Mouse (Mus musculus): ENCODE measurements around the gene Pank4.

Gene Pank4

GRCm38 (mm10) chr4:154943323-154944039 lies 20.4 kb upstream of the Pank4 start:
- DNase-seq: no peak

DNA sequence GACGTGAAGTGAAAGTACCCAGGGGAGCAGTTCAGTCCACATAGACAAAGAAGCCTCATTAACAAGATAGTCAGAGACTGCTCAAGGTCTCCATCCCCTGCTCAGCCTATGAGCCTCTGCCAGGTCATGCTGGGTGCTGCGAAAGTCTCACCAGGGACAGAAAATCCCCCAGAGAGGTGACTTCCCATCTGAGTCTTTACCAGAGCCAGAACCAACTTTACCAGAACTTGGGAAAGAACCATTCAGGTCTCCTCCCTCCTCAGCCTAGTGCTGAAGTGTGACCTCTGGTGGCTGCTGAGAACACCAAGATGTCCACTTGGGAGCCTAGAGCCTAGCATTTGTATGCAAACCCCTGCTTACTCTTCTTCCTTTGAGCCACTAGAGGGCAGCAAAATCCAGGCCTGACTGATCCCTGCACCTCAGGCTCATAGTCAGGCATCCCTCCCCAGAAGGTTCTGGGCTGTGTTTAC lies 19.8 kb upstream of the Pank4 start:
- DNase-seq: peak; percentile 91

- peak; percentile 92 for DNase-seq
Measured at GRCm38 (mm10) chr4:154946319-154946718, 17.6 kb upstream of the Pank4 start.

- peak; percentile 58 for DNase-seq
Measured at GRCm38 (mm10) chr4:154948066-154948939, 15.6 kb upstream of the Pank4 start.

DNA sequence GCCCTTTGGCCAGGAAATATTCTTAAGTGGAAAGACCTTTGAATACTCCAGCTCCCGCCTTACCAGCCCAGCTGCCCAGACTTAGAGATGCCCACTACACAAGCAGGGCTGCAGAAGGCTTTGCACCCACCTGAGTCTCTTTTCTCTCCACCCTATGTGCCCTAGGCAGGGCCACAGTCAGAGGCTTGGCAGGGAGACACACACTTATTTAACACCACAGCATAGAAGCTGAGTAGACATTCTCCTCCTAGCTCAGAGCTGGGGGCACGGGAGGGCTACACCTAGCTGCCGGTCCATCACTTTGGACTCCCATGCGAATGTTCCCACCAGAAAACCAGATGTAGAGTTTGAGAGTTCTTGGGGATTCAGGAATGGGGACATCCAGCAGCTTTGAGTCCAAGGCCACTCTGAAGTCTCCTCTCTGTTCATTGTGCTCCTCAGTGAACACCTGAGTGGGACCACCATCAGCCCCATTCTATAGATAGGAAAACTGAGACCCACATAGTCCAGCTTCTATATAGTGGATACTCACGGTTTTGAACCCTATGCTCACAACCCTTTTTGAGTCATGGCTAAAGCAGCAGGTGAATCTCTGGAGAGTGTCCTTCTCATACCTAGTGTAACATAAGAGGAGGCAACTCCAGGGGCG lies 14.9 kb upstream of the Pank4 start:
- DNase-seq: no peak

GRCm38 (mm10) chr4:154949589-154949982 lies 14.3 kb upstream of the Pank4 start:
- peak; percentile 87 for DNase-seq

- DNase-seq: peak; percentile 85
Measured at GRCm38 (mm10) chr4:154952461-154953241, 11.3 kb upstream of the Pank4 start.

- no peak for DNase-seq
Measured at GRCm38 (mm10) chr4:154956604-154957003, 7.3 kb upstream of the Pank4 start.

DNA sequence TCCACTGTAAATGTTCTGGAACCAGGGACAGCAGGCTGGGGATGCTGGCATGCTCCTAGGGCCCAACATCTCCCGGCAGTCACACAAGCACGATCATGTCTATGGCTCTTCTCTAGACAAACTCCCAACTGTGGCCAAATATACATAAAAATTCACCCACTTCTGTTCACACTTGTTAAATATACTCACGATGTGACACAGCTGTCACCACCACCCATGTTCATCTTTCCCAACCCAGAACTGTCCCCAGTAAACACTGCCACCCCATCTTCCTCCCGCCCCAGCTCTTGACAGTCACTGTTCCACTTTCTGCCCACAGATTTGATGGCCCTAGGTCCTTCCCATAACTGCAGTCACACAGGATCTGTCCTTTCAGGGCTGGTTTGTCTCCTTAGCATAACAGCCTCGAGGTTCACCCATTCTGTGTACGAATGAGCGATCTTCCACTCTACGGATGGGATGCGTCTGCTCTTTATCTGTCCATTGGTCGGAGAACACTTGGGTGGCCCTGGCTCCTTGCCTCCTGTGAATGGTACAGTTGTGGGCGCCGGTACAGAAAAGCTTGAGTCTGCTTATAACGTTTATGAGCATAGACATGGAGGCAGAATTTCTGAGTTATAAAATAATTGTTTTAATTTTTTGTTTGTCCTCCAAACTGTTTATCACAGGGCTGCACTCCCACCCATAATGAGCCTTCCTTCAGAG lies 6.5 kb upstream of the Pank4 start:
- no peak for DNase-seq

DNA sequence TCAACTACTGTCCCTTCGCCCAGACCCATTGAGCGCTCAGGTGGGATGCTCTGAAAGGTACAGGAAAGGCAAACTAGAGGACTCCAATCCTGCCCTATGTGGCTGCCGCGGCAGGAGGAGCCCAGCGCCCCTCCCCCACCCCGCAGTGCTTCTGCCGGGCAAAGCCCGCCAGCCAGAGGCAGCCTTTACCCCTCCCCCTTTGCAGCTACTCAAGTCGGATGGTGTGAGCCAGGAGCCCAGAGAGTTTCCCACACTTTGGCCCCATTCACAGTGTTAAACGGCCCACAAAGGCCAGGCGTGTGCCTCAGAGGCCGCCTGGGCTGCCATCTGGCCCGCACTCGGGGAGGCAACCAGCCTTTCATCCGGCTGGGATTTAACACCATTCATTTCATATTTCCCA lies 5.8 kb upstream of the Pank4 start:
- peak; percentile 94 for DNase-seq

GRCm38 (mm10) chr4:154958621-154959020 lies 5.3 kb upstream of the Pank4 start:
- no peak for DNase-seq

- DNase-seq: no peak
Measured at GRCm38 (mm10) chr4:154960021-154960689, 3.8 kb upstream of the Pank4 start.

DNA sequence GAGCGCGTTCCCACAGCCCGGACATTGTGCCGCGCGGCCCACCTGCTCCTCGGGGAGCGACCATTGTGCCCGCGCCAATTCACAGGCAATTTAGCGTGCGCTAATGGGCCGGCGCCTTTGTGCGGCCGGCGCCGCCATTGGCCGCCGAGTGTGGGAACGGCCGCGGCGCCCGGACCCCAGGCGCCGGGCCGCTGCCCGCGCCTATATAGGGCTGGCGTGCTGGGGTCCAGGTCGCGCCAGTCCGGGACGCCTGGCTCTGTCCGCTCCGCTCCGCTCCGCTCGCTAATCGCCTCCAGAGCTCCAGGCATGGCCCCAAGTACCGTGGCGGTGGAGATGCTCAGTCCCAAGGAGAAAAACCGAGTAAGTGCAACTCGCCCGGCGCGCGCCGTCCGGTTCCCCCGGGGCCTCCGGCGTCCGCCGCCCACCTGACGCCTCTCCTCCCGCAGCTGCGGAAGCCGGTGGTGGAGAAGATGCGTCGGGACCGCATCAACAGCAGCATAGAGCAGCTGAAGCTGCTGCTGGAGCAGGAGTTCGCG lies 3.2 kb upstream of the Pank4 start, which contains the start of gene Hes5:
Gene Hes5, plus strand, starts transcription at position 234 of the 536 bp plus-strand sequence.
- DNase-seq: peak; percentile 93

DNA sequence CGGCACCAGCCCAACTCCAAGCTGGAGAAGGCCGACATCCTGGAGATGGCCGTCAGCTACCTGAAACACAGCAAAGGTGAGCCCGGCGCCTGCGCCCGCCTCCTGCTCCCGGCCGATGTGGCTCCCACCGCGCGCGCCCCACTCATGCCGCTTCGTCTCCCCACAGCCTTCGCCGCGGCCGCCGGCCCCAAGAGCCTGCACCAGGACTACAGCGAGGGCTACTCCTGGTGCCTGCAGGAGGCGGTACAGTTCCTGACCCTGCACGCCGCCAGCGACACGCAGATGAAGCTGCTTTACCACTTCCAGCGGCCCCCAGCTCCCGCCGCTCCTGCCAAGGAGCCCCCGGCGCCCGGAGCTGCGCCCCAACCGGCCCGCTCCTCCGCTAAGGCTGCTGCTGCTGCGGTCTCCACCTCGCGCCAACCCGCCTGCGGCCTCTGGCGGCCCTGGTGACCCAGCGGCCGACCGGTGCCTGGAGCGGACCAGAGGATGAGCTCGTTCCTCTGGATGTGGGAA lies 2.6 kb upstream of the Pank4 start:
- peak; percentile 67 for DNase-seq

DNA sequence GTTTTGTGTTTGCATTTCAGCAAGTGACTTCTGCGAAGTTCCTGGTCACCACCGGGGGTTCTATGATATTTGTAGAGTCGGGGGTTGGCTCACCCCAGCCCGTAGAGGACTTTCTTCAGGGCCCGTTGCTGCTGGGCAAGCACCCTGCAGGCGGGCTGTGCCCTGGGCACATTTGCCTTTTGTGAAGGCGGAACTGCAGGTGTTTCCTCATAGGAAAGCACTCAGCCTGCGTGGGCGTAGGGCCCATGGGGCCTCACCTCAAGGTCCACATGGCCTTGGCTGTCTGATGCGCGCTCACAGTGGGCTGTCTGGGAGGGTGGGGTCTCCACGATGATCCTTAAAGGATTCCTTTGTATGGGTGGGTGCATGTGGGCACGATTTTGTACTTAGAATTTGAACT lies 2.0 kb upstream of the Pank4 start:
- DNase-seq: no peak

- no peak for DNase-seq
Measured at GRCm38 (mm10) chr4:154962683-154963082, 1.2 kb upstream of the Pank4 start.

GRCm38 (mm10) chr4:154963190-154963836 lies 610 bp upstream of the Pank4 start:
- peak; percentile 55 for DNase-seq

DNA sequence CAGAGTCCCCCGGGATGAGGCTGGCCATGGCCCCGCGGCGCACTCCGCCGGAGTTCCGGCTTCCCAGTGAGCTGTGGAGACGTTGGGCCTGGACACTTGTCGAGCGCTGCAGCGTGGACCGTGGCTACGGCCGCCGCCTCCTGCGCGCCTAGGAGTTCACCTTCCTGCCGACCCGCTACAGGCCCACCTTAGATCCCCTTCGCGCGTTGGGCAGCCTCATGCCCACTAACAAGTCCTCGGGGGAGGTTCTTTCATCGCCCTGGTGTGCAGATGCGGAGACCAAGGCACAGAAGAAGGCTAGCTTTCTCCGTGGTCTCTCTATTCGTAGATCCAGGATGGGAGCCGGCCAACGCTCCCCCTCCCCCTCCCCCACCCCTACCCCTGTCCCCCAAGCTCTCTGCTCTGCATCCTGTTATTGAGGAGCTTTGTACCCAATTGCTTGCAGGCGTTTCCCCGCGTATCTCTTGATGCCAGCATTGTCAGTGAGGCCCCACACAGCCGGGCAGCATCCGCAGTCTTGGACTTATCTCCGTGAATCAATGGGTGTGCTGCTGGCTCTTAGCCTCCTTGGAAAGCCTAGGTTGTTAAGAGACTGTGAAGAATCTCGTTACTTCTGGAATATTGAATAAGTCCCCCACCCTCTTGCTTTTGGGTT lies 785 bp downstream of the Pank4 start:
- DNase-seq: no peak

- no peak for DNase-seq
Measured at GRCm38 (mm10) chr4:154965856-154966255, 1.9 kb downstream of the Pank4 start.

- peak; percentile 67 for DNase-seq
Measured at GRCm38 (mm10) chr4:154967173-154967572, 3.2 kb downstream of the Pank4 start.

Measured in embryo, embryonic 11 days (tissue).